ENCODE assay signal across 8 mouse cellular contexts in genomic region chr1:131882787-131883186, GRCm38 (mm10). TPM values are rescaled to one million over a fixed set of nuclear protein-coding genes. Genes with fewer than 3 reads are reported as not detected.
DNase-seq lines count a peak whose midpoint lies in the region; ATAC-seq and TF ChIP-seq lines count a peak whose summit lies in the region.
"Had no signal": no experiment of that assay in that cellular context is flagged by ENCODE, and none has a peak within 500 bp of the region (broad histone marks: within the 10 kb centered on the region; RNA-seq: fewer than 3 reads in every experiment).

No protein-coding gene starts in this region.

- H3K36me3 ChIP-seq in liver, embryonic 12.5 days = no peaks in the 10 kb centered on the region
- H3K36me3 ChIP-seq in liver, postnatal 0 days (replicated peaks; ENCODE audit: insufficient read depth, low read length) = no peaks in the 10 kb centered on the region
- H3K36me3 ChIP-seq: stomach, embryonic 15.5 days had no signal

- ATAC-seq in liver, embryonic 12.5 days = no peak
- ATAC-seq in liver, postnatal 0 days = no peak

- no peaks in the 10 kb centered on the region for H3K9me3 ChIP-seq in liver, embryonic 12.5 days (replicated peaks)
- no peaks in the 10 kb centered on the region for H3K9me3 ChIP-seq in liver, postnatal 0 days (ENCODE audit: low read length)
- H3K9me3 ChIP-seq: stomach, embryonic 15.5 days had no signal

- H3K27ac ChIP-seq in liver, embryonic 12.5 days = no peak overlapping the region
- H3K27ac ChIP-seq in liver, postnatal 0 days (ENCODE audit: low read depth) = no peak overlapping the region
- H3K27ac ChIP-seq: stomach, embryonic 15.5 days had no signal

- peak; percentile 32 for DNase-seq in liver
- peak; percentile 33 for DNase-seq in adrenal gland, postnatal 10 days
- peak; percentile 40 for DNase-seq in liver, postnatal 0 days
- DNase-seq in thymus, postnatal 10 days (ENCODE audit: low spot score in 2 of 2) = peak; percentile 5 to 51
- no peak for DNase-seq in urinary bladder, postnatal 36 days (ENCODE audit: low spot score in 2 of 2)
- DNase-seq in right cerebral cortex, postnatal 36 days (ENCODE audit: low spot score in 2 of 2) = no peak

- no peak overlapping the region for H3K4me3 ChIP-seq in liver, embryonic 12.5 days
- no peak overlapping the region for H3K4me3 ChIP-seq in liver, postnatal 0 days (ENCODE audit: low read depth, low read length)
- H3K4me3 ChIP-seq: stomach, embryonic 15.5 days had no signal

- no peak overlapping the region for H3K9ac ChIP-seq in liver, embryonic 12.5 days
- no peak overlapping the region for H3K9ac ChIP-seq in liver, postnatal 0 days (replicated peaks)
- H3K9ac ChIP-seq: stomach, embryonic 15.5 days had no signal

- H3K27me3 ChIP-seq in liver, embryonic 12.5 days (replicated peaks) = no peaks in the 10 kb centered on the region; the same call in 1 of the 2 replicates
- no peaks in the 10 kb centered on the region for H3K27me3 ChIP-seq in liver, postnatal 0 days (ENCODE audit: insufficient read depth, low read length)
- H3K27me3 ChIP-seq: stomach, embryonic 15.5 days had no signal

- no peak overlapping the region for H3K4me2 ChIP-seq in liver, embryonic 12.5 days
- no peak overlapping the region for H3K4me2 ChIP-seq in liver, postnatal 0 days (ENCODE audit: low read depth, low read length)
- H3K4me2 ChIP-seq: stomach, embryonic 15.5 days had no signal

- 29% methylated on average over 2 of the region's 2 CpGs for WGBS in liver, embryonic 12.5 days (ENCODE audit: insufficient replicate concordance)
- 51% methylated on average over 2 of the region's 2 CpGs for WGBS in liver, postnatal 0 days (ENCODE audit: insufficient replicate concordance)

- no peaks in the 10 kb centered on the region for H3K4me1 ChIP-seq in liver, embryonic 12.5 days
- no peaks in the 10 kb centered on the region for H3K4me1 ChIP-seq in liver, postnatal 0 days (ENCODE audit: insufficient read depth)
- H3K4me1 ChIP-seq: stomach, embryonic 15.5 days had no signal

- TF ChIP-seq CTCF in liver, postnatal 0 days (IDR thresholded peaks at IDR 0.05; ENCODE audit: low read depth) = peak; percentile 71

- TF ChIP-seq EP300 in liver, postnatal 0 days (IDR thresholded peaks at IDR 0.05; ENCODE audit: low read depth) = no peak

RNA-seq across cellular contexts. Expression of gene Rab29, which starts 15.8 kb away (rescaled TPM):
- polyA plus RNA-seq in liver, embryonic 12.5 days (2016; fragmentation: Nextera tagmentation; extraction: Ambion mirVana) = 11.2 and 11.6 TPM in 2 replicates
- total RNA-seq in adrenal gland, postnatal 10 days (2021) = 10 to 100 TPM; 14.1 to 15.7 TPM
- 9.0 and 10.3 TPM in 2 replicates for polyA plus RNA-seq in liver, postnatal 0 days (2015; fragmentation: Nextera tagmentation; extraction: Ambion mirVana)

RNA-seq across cellular contexts. Expression of gene Nucks1, which starts 27.5 kb away (rescaled TPM):
- 59.7 and 62.9 TPM in 2 replicates for polyA plus RNA-seq in liver, embryonic 12.5 days (2016; fragmentation: Nextera tagmentation; extraction: Ambion mirVana)
- 100 to 1,000 TPM; 124 to 131 TPM for total RNA-seq in adrenal gland, postnatal 10 days (2021)
- 24.2 and 26.9 TPM in 2 replicates for polyA plus RNA-seq in liver, postnatal 0 days (2015; fragmentation: Nextera tagmentation; extraction: Ambion mirVana)

RNA-seq across cellular contexts. Expression of gene Slc41a1, which starts 55.5 kb away (rescaled TPM):
- 2.4 and 3.4 TPM in 2 replicates for polyA plus RNA-seq in liver, embryonic 12.5 days (2016; fragmentation: Nextera tagmentation; extraction: Ambion mirVana)
- 10 to 100 TPM; 33.0 to 45.0 TPM for total RNA-seq in adrenal gland, postnatal 10 days (2021)
- polyA plus RNA-seq in liver, postnatal 0 days (2015; fragmentation: Nextera tagmentation; extraction: Ambion mirVana) = 0.81 and 0.91 TPM in 2 replicates

Comparison
In these comparisons a context has a peak if more than half of its experiments do, and no peak if none do; other contexts are left out.
1. DNase-seq: peak in liver (single experiment), adrenal gland, postnatal 10 days (single experiment), liver, postnatal 0 days (single experiment) and thymus, postnatal 10 days (2 of 2); none in urinary bladder, postnatal 36 days (0 of 2) and right cerebral cortex, postnatal 36 days (0 of 2).